Mouse (Mus musculus): ENCODE data around the gene Tmem106c. TPM values are rescaled to one million over a fixed set of nuclear protein-coding genes. Genes with fewer than 3 reads are reported as not detected.

Tmem106c gene
- total and polyA plus RNA-seq, 3 experiments, result 10.2 to 21.9 (median 11.1) TPM

- no peak overlapping the region for H3K9ac ChIP-seq (ENCODE audit: low read depth, low read length)
- H3K27ac ChIP-seq, result no peak overlapping the region
- H3K79me2 ChIP-seq (replicated peaks; ENCODE audit: control insufficient read depth, insufficient read depth, low read length), result no peaks in the 10 kb centered on the region
- no peak for DNase-seq
- H3K4me1 ChIP-seq (ENCODE audit: control insufficient read depth, insufficient read depth, low read length), result no peaks in the 10 kb centered on the region; the same call in 1 of the 2 replicates
- 23% methylated on average over 1 of the region's 1 CpGs for WGBS
- H3K4me3 ChIP-seq, result no peak overlapping the region
- intact Hi-C loops (cut with DNase I), result no loop called here
- H3K27me3 ChIP-seq (ENCODE audit: control insufficient read depth, insufficient read depth, low read length), result no peaks in the 10 kb centered on the region
- no peak for TF ChIP-seq CTCF (IDR thresholded peaks at IDR 0.05)
- TF ChIP-seq POLR2A (IDR thresholded peaks at IDR 0.05; ENCODE audit: insufficient read depth, low read depth, low read length), result no peak
- TF ChIP-seq EP300 (IDR thresholded peaks at IDR 0.05; ENCODE audit: insufficient read depth, low read depth, low read length), result no peak
- H3K36me3 ChIP-seq (ENCODE audit: control insufficient read depth, insufficient read depth, low read length), result no peaks in the 10 kb centered on the region
Measured at GRCm38 (mm10) chr15:97955286-97955685, 8.7 kb upstream of the Tmem106c start.

GRCm38 (mm10) chr15:97955742-97956141, 8.3 kb upstream of the Tmem106c start:
- no peak overlapping the region for H3K4me3 ChIP-seq
- 41% methylated on average over 4 of the region's 4 CpGs for WGBS
- intact Hi-C loops (cut with DNase I), result no loop called here

GRCm38 (mm10) chr15:97956416-97956815, 7.6 kb upstream of the Tmem106c start:
- H3K9ac ChIP-seq (ENCODE audit: low read depth, low read length), result no peak overlapping the region
- TF ChIP-seq EP300 (IDR thresholded peaks at IDR 0.05; ENCODE audit: insufficient read depth, low read depth, low read length) (no peak), POLR2A (IDR thresholded peaks at IDR 0.05; ENCODE audit: insufficient read depth, low read depth, low read length) (no peak), CTCF (IDR thresholded peaks at IDR 0.05) (no peak)
- no peaks in the 10 kb centered on the region for H3K27me3 ChIP-seq (ENCODE audit: control insufficient read depth, insufficient read depth, low read length)
- no peaks in the 10 kb centered on the region; the same call in 1 of the 2 replicates for H3K4me1 ChIP-seq (ENCODE audit: control insufficient read depth, insufficient read depth, low read length)
- intact Hi-C loops (cut with DNase I), result no loop called here
- no peaks in the 10 kb centered on the region for H3K36me3 ChIP-seq (ENCODE audit: control insufficient read depth, insufficient read depth, low read length)
- H3K79me2 ChIP-seq (replicated peaks; ENCODE audit: control insufficient read depth, insufficient read depth, low read length), result no peaks in the 10 kb centered on the region
- no peak overlapping the region for H3K27ac ChIP-seq
- no peak overlapping the region for H3K4me3 ChIP-seq
- DNase-seq, result no peak
- WGBS, result 71% methylated on average over 11 of the region's 11 CpGs

More at GRCm38 (mm10) chr15:97955742-97956141, 8.3 kb upstream of the Tmem106c start:
- DNase-seq, result no peak
- H3K27ac ChIP-seq, result no peak overlapping the region
- no peaks in the 10 kb centered on the region; the same call in 1 of the 2 replicates for H3K4me1 ChIP-seq (ENCODE audit: control insufficient read depth, insufficient read depth, low read length)
- H3K36me3 ChIP-seq (ENCODE audit: control insufficient read depth, insufficient read depth, low read length), result no peaks in the 10 kb centered on the region
- no peak for TF ChIP-seq CTCF (IDR thresholded peaks at IDR 0.05)
- H3K27me3 ChIP-seq (ENCODE audit: control insufficient read depth, insufficient read depth, low read length), result no peaks in the 10 kb centered on the region
- no peak overlapping the region for H3K9ac ChIP-seq (ENCODE audit: low read depth, low read length)
- H3K79me2 ChIP-seq (replicated peaks; ENCODE audit: control insufficient read depth, insufficient read depth, low read length), result no peaks in the 10 kb centered on the region

- Histone ChIP-seq H3K36me3 (ENCODE audit: control insufficient read depth, insufficient read depth, low read length) (no peaks in the 10 kb centered on the region), H3K4me1 (ENCODE audit: control insufficient read depth, insufficient read depth, low read length) (no peaks in the 10 kb centered on the region), H3K27me3 (ENCODE audit: control insufficient read depth, insufficient read depth, low read length) (no peaks in the 10 kb centered on the region), H3K9ac (ENCODE audit: low read depth, low read length) (peak overlapping the region; percentile 84), H3K27ac (peak overlapping the region; percentile 93), H3K79me2 (replicated peaks; ENCODE audit: control insufficient read depth, insufficient read depth, low read length) (no peaks in the 10 kb centered on the region), H3K4me3 (peak overlapping the region; percentile 95)
- DNase-seq, result no peak
- TF ChIP-seq CTCF (IDR thresholded peaks at IDR 0.05) (peak; percentile 43), EP300 (IDR thresholded peaks at IDR 0.05; ENCODE audit: insufficient read depth, low read depth, low read length) (no peak)
- WGBS, result 9% methylated on average over 13 of the region's 13 CpGs
- intact Hi-C loops (cut with DNase I), result loop anchor here (5.0 kb wide), 2 partner anchors 176 to 716 kb away; partner anchors contain the start of genes Amigo2 and Pced1b
Measured at GRCm38 (mm10) chr15:97963329-97963988, 541 bp upstream of the Tmem106c start.

GRCm38 (mm10) chr15:97964836-97965187, 812 bp downstream of the Tmem106c start:
- H3K27me3 ChIP-seq (ENCODE audit: control insufficient read depth, insufficient read depth, low read length), result no peaks in the 10 kb centered on the region
- no peaks in the 10 kb centered on the region for H3K79me2 ChIP-seq (replicated peaks; ENCODE audit: control insufficient read depth, insufficient read depth, low read length)
- H3K4me1 ChIP-seq (ENCODE audit: control insufficient read depth, insufficient read depth, low read length), result no peaks in the 10 kb centered on the region
- WGBS, result 40% methylated on average over 7 of the region's 7 CpGs
- TF ChIP-seq EP300 (IDR thresholded peaks at IDR 0.05; ENCODE audit: insufficient read depth, low read depth, low read length) (no peak), POLR2A (IDR thresholded peaks at IDR 0.05; ENCODE audit: insufficient read depth, low read depth, low read length) (no peak), CTCF (IDR thresholded peaks at IDR 0.05) (no peak)
- no peak for DNase-seq
- no peaks in the 10 kb centered on the region for H3K36me3 ChIP-seq (ENCODE audit: control insufficient read depth, insufficient read depth, low read length)
- H3K4me3 ChIP-seq, result peak overlapping the region; percentile 95; the same call in 1 of the 2 replicates
- peak overlapping the region; percentile 91; the same call in 1 of the 2 replicates for H3K9ac ChIP-seq (ENCODE audit: low read depth, low read length)
- intact Hi-C loops (cut with DNase I), result loop anchor here (5.0 kb wide), 2 partner anchors 178 to 718 kb away; partner anchors contain the start of genes Amigo2 and Pced1b
- no peak overlapping the region; the same call in 1 of the 2 replicates for H3K27ac ChIP-seq

GRCm38 (mm10) chr15:97965311-97966045, 1.5 kb downstream of the Tmem106c start:
- TF ChIP-seq CTCF (IDR thresholded peaks at IDR 0.05), result no peak
- no peak for TF ChIP-seq EP300 (IDR thresholded peaks at IDR 0.05; ENCODE audit: insufficient read depth, low read depth, low read length)
- TF ChIP-seq POLR2A (IDR thresholded peaks at IDR 0.05; ENCODE audit: insufficient read depth, low read depth, low read length), result no peak
- H3K36me3 ChIP-seq (ENCODE audit: control insufficient read depth, insufficient read depth, low read length), result no peaks in the 10 kb centered on the region
- H3K79me2 ChIP-seq (replicated peaks; ENCODE audit: control insufficient read depth, insufficient read depth, low read length), result no peaks in the 10 kb centered on the region
- H3K4me3 ChIP-seq, result no peak overlapping the region
- 76% methylated on average over 17 of the region's 17 CpGs for WGBS
- H3K9ac ChIP-seq (ENCODE audit: low read depth, low read length), result no peak overlapping the region
- no peak for DNase-seq
- intact Hi-C loops (cut with DNase I), result no loop called here
- no peak overlapping the region for H3K27ac ChIP-seq
- no peaks in the 10 kb centered on the region for H3K27me3 ChIP-seq (ENCODE audit: control insufficient read depth, insufficient read depth, low read length)
- H3K4me1 ChIP-seq (ENCODE audit: control insufficient read depth, insufficient read depth, low read length), result no peaks in the 10 kb centered on the region

Measured in heart, adult 2 months (tissue).